Mouse (Mus musculus): ENCODE data around the gene Gm20388.
A peak's percentile ranks its signal among the peaks of the same experiment; 100 is the strongest.
"Not testable (repeated sequence)": the region's sequence is repeated elsewhere in the genome, so short reads cannot be mapped to it uniquely, and the experiment has no call there.

Gm20388 gene

GRCm38 (mm10) chr8:120701758-120702465 is 791.3 kb downstream of the Gm20388 start:
- DNase-seq, result no peak

GRCm38 (mm10) chr8:120704203-120704602 is 793.6 kb downstream of the Gm20388 start:
- DNase-seq, result peak; percentile 37

- DNase-seq, result no peak
Observed at GRCm38 (mm10) chr8:120705163-120705562, 794.5 kb downstream of the Gm20388 start.

GRCm38 (mm10) chr8:120706193-120706592 is 795.6 kb downstream of the Gm20388 start:
- DNase-seq, result no peak

GRCm38 (mm10) chr8:120709176-120709575 is 798.5 kb downstream of the Gm20388 start:
- DNase-seq, result no peak

GRCm38 (mm10) chr8:120715200-120715599 is 804.6 kb downstream of the Gm20388 start:
- no peak for DNase-seq

- peak; percentile 39 for DNase-seq
Observed at GRCm38 (mm10) chr8:120715996-120716680, 805.5 kb downstream of the Gm20388 start.

- DNase-seq, result no peak
Observed at GRCm38 (mm10) chr8:120719586-120720236, 809.1 kb downstream of the Gm20388 start.

GRCm38 (mm10) chr8:120723025-120723424 is 812.4 kb downstream of the Gm20388 start:
- DNase-seq, result no peak

- not testable (repeated sequence) for DNase-seq
Observed at GRCm38 (mm10) chr8:120724096-120724495, 813.5 kb downstream of the Gm20388 start.

GRCm38 (mm10) chr8:120724816-120725575 is 814.4 kb downstream of the Gm20388 start:
- DNase-seq, result peak; percentile 40

- DNase-seq, result no peak
Observed at GRCm38 (mm10) chr8:120725576-120725950, 814.9 kb downstream of the Gm20388 start.

- no peak for DNase-seq
Observed at GRCm38 (mm10) chr8:120726051-120726450, 815.4 kb downstream of the Gm20388 start.

GRCm38 (mm10) chr8:120728488-120729160 is 818.0 kb downstream of the Gm20388 start:
- no peak for DNase-seq

GRCm38 (mm10) chr8:120731582-120731981 is 820.9 kb downstream of the Gm20388 start:
- no peak for DNase-seq

- peak; percentile 55 for DNase-seq
Observed at GRCm38 (mm10) chr8:120732068-120732467, 821.4 kb downstream of the Gm20388 start.

GRCm38 (mm10) chr8:120735770-120736481 is 825.3 kb downstream of the Gm20388 start, which contains the start of gene Irf8:
Gene Irf8, plus strand, starts transcription at chr8:120736358.
- DNase-seq, result peak; percentile 94

GRCm38 (mm10) chr8:120736486-120736885 is 825.8 kb downstream of the Gm20388 start:
- peak; percentile 75 for DNase-seq

GRCm38 (mm10) chr8:120737166-120737565 is 826.5 kb downstream of the Gm20388 start:
- no peak for DNase-seq

GRCm38 (mm10) chr8:120738771-120739170 is 828.1 kb downstream of the Gm20388 start:
- DNase-seq, result peak; percentile 53

- no peak for DNase-seq
Observed at GRCm38 (mm10) chr8:120739526-120739925, 828.9 kb downstream of the Gm20388 start.

- no peak for DNase-seq
Observed at GRCm38 (mm10) chr8:120740579-120740978, 829.9 kb downstream of the Gm20388 start.
